Mouse (Mus musculus) adrenal gland (tissue): ENCODE results near the gene Kif5a.

Experiments used
- intact Hi-C: fragments of 180-260 bp; cut with DNase I; formaldehyde crosslinking; loops from one replicate; pipeline ENCODE4 v1.15.1; 2025

Gene Kif5a

GRCm38 (mm10) chr10:127225213-127225612, 37.9 kb downstream of the Kif5a start:
- intact Hi-C loops = no loop called here

GRCm38 (mm10) chr10:127218339-127218738, 44.8 kb downstream of the Kif5a start:
- intact Hi-C loops = no loop called here

- intact Hi-C loops = no loop called here
Observed at GRCm38 (mm10) chr10:127217177-127217576, 46.0 kb downstream of the Kif5a start.

GRCm38 (mm10) chr10:127216456-127216855, 46.7 kb downstream of the Kif5a start:
- intact Hi-C loops = no loop called here

- intact Hi-C loops = no loop called here
Observed at GRCm38 (mm10) chr10:127214422-127214803, 48.7 kb downstream of the Kif5a start.

GRCm38 (mm10) chr10:127213704-127214421, 49.3 kb downstream of the Kif5a start:
- intact Hi-C loops = no loop called here

- intact Hi-C loops = no loop called here
Observed at GRCm38 (mm10) chr10:127213272-127213671, 49.9 kb downstream of the Kif5a start.

- intact Hi-C loops = no loop called here
Observed at GRCm38 (mm10) chr10:127211414-127211854, 51.7 kb downstream of the Kif5a start, which contains the start of gene Pip4k2c. Pip4k2c (minus strand) TSS chr10:127211585.

- intact Hi-C loops = no loop called here
Observed at GRCm38 (mm10) chr10:127210961-127211405, 52.2 kb downstream of the Kif5a start.

- intact Hi-C loops = no loop called here
Observed at GRCm38 (mm10) chr10:127209928-127210570, 53.1 kb downstream of the Kif5a start.

- intact Hi-C loops = no loop called here
Observed at GRCm38 (mm10) chr10:127208921-127209320, 54.2 kb downstream of the Kif5a start.

GRCm38 (mm10) chr10:127205373-127205772, 57.8 kb downstream of the Kif5a start:
- intact Hi-C loops = no loop called here

GRCm38 (mm10) chr10:127204589-127204988, 58.6 kb downstream of the Kif5a start:
- intact Hi-C loops = no loop called here

GRCm38 (mm10) chr10:127203106-127203505, 60.0 kb downstream of the Kif5a start:
- intact Hi-C loops = no loop called here

GRCm38 (mm10) chr10:127200279-127200678, 62.9 kb downstream of the Kif5a start:
- intact Hi-C loops = no loop called here

GRCm38 (mm10) chr10:127199474-127199873, 63.7 kb downstream of the Kif5a start:
- intact Hi-C loops = no loop called here

GRCm38 (mm10) chr10:127199068-127199467, 64.1 kb downstream of the Kif5a start:
- intact Hi-C loops = no loop called here

- intact Hi-C loops = no loop called here
Observed at GRCm38 (mm10) chr10:127198492-127198891, 64.7 kb downstream of the Kif5a start.

- intact Hi-C loops = no loop called here
Observed at GRCm38 (mm10) chr10:127197505-127198110, 65.5 kb downstream of the Kif5a start.

- intact Hi-C loops = no loop called here
Observed at GRCm38 (mm10) chr10:127197104-127197503, 66.0 kb downstream of the Kif5a start.

GRCm38 (mm10) chr10:127196392-127196791, 66.8 kb downstream of the Kif5a start:
- intact Hi-C loops = no loop called here
